Mouse (Mus musculus): Measurements from ENCODE around the gene Olfr524. TPM values are rescaled to one million over a fixed set of nuclear protein-coding genes. Genes with fewer than 3 reads are reported as not detected.

Olfr524 gene
- polyA plus RNA-seq, 1 experiment, result not detected

DNA sequence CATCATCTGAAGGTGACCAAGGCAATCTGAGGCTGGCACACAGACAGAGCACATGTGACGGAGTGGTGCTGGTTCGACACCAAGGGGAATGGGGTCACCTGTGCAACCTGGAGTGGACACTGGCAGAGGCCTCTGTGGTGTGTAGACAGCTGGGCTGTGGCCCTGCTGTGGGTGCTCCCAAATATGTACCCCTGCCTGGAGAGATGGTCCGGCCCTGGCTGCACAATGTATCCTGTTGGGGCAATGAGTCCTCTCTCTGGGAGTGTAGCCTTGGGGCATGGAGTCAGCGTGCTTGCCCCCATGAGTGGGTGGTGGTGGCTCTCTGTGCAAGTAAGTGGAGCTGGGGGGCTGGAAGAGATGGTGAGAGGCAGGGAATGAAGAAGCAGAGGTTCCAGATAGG lies 14.6 kb upstream of the Olfr524 start:
- Histone ChIP-seq H3K4me3 (ENCODE audit: control insufficient read depth, low read depth, low read length) (no peak overlapping the region), H3K36me3 (ENCODE audit: control insufficient read depth, insufficient read depth, low read length) (no peaks in the 10 kb centered on the region), H3K4me1 (ENCODE audit: control insufficient read depth, insufficient read depth, low read length) (peaks cover 4% of the 10 kb centered on the region; the same call in 1 of the 2 replicates), H3K27me3 (ENCODE audit: control insufficient read depth, insufficient read depth, low read length) (no peaks in the 10 kb centered on the region), H3K27ac (ENCODE audit: control insufficient read depth, insufficient read depth, low read depth, low read length) (no peak overlapping the region)
- TF ChIP-seq POLR2A (IDR thresholded peaks at IDR 0.05; ENCODE audit: control insufficient read depth, low read depth, low read length) (no peak), CTCF (IDR thresholded peaks at IDR 0.05; ENCODE audit: control insufficient read depth, insufficient read depth, insufficient replicate concordance, low read depth, low read length) (no peak)

DNA sequence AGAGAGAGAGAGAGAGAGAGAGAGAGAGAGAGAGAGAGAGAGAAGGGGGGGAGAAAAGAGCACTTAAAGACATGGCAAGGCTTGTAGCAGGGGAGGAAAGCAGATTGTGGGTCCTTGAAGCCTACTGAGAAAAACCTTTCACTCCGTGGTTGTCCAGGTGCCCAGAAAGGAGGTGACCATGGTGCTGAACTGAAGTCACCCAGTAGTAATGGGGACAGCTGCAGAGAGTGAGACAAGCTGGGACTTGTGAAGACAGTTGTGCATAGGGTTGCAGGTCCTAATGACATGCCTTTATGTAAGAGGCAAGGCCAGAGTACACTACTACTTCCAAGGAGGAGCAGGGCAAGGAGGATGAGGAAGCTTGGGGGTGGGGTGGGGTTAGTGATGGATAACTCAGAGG lies 13.5 kb upstream of the Olfr524 start:
- H3K36me3 ChIP-seq (ENCODE audit: control insufficient read depth, insufficient read depth, low read length), result no peaks in the 10 kb centered on the region
- no peaks in the 10 kb centered on the region; the same call in 1 of the 2 replicates for H3K4me1 ChIP-seq (ENCODE audit: control insufficient read depth, insufficient read depth, low read length)
- H3K27ac ChIP-seq (ENCODE audit: control insufficient read depth, insufficient read depth, low read depth, low read length), result no peak overlapping the region

DNA sequence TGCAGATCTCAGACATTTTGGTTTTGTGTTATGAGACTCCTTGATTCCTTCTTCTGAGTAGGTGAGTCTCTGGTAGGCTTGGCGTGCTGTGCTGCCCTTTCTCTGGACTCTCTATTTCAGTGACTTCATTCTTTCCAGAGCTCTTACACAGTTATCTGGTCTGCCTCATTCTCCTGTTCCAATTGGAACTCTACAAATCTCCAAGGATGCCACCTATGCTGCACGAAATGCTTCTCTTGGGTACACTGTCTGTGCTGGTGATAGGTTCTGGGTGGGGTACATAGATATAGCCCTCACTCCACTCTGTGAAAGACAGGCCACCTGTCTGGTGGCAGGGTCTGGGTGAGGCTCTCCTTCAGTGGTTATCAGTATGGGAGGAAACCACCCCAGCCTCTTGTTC lies 12.2 kb upstream of the Olfr524 start, which contains the start of gene Cd163l1:
TSS of gene Cd163l1 (plus strand) at position 301 of the 400 bp plus-strand sequence.
- TF ChIP-seq CTCF (IDR thresholded peaks at IDR 0.05; ENCODE audit: control insufficient read depth, insufficient read depth, insufficient replicate concordance, low read depth, low read length), result no peak
- no peak for TF ChIP-seq POLR2A (IDR thresholded peaks at IDR 0.05; ENCODE audit: control insufficient read depth, low read depth, low read length)
- H3K4me3 ChIP-seq (ENCODE audit: control insufficient read depth, low read depth, low read length), result no peak within 1 kb of the TSS
- no peaks in the 10 kb centered on the region for H3K4me1 ChIP-seq (ENCODE audit: control insufficient read depth, insufficient read depth, low read length)
- H3K27ac ChIP-seq (ENCODE audit: control insufficient read depth, insufficient read depth, low read depth, low read length), result no peak within 1 kb of the TSS
- H3K36me3 ChIP-seq (ENCODE audit: control insufficient read depth, insufficient read depth, low read length), result no peaks in the 10 kb centered on the region
- H3K27me3 ChIP-seq (ENCODE audit: control insufficient read depth, insufficient read depth, low read length), result no peaks in the 10 kb centered on the region

More for the DNA sequence above, 13.5 kb upstream of the Olfr524 start:
- Histone ChIP-seq H3K27me3 (ENCODE audit: control insufficient read depth, insufficient read depth, low read length) (no peaks in the 10 kb centered on the region), H3K4me3 (ENCODE audit: control insufficient read depth, low read depth, low read length) (no peak overlapping the region)
- TF ChIP-seq POLR2A (IDR thresholded peaks at IDR 0.05; ENCODE audit: control insufficient read depth, low read depth, low read length) (no peak), CTCF (IDR thresholded peaks at IDR 0.05; ENCODE audit: control insufficient read depth, insufficient read depth, insufficient replicate concordance, low read depth, low read length) (no peak)

DNA sequence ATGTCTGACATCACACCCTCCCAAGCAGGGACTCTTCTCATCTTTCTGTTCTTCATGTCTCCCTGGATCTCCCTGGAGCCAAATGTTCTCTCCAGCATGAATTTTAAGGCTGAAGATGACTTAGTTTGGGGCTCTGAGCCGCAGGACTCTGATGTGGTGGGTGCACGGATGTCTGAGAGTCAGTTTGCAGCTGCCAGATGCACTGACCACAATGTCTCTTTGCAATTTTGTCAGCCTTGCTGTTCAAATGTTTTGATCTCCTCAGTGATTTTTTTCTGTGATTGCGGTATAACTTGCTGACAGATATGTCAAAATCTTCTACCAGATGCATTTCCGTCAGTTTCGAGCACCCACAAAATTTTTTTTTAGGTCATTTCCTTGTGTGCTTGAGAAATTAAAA lies 8.1 kb upstream of the Olfr524 start:
- H3K27ac ChIP-seq (ENCODE audit: control insufficient read depth, insufficient read depth, low read depth, low read length), result no peak overlapping the region

GRCm38 (mm10) chr7:140208677-140209076 lies 2.9 kb upstream of the Olfr524 start:
- no peak for TF ChIP-seq POLR2A (IDR thresholded peaks at IDR 0.05; ENCODE audit: control insufficient read depth, low read depth, low read length)
- no peak for TF ChIP-seq CTCF (IDR thresholded peaks at IDR 0.05; ENCODE audit: control insufficient read depth, insufficient read depth, insufficient replicate concordance, low read depth, low read length)
- Histone ChIP-seq H3K36me3 (ENCODE audit: control insufficient read depth, insufficient read depth, low read length) (no peaks in the 10 kb centered on the region), H3K4me1 (ENCODE audit: control insufficient read depth, insufficient read depth, low read length) (no peaks in the 10 kb centered on the region), H3K27ac (ENCODE audit: control insufficient read depth, insufficient read depth, low read depth, low read length) (no peak overlapping the region), H3K27me3 (ENCODE audit: control insufficient read depth, insufficient read depth, low read length) (no peaks in the 10 kb centered on the region), H3K4me3 (ENCODE audit: control insufficient read depth, low read depth, low read length) (no peak overlapping the region)

More for the DNA sequence above, 8.1 kb upstream of the Olfr524 start:
- Histone ChIP-seq H3K4me1 (ENCODE audit: control insufficient read depth, insufficient read depth, low read length) (no peaks in the 10 kb centered on the region), H3K4me3 (ENCODE audit: control insufficient read depth, low read depth, low read length) (no peak overlapping the region), H3K27me3 (ENCODE audit: control insufficient read depth, insufficient read depth, low read length) (no peaks in the 10 kb centered on the region), H3K36me3 (ENCODE audit: control insufficient read depth, insufficient read depth, low read length) (no peaks in the 10 kb centered on the region)
- TF ChIP-seq CTCF (IDR thresholded peaks at IDR 0.05; ENCODE audit: control insufficient read depth, insufficient read depth, insufficient replicate concordance, low read depth, low read length), result no peak
- no peak for TF ChIP-seq POLR2A (IDR thresholded peaks at IDR 0.05; ENCODE audit: control insufficient read depth, low read depth, low read length)

DNA sequence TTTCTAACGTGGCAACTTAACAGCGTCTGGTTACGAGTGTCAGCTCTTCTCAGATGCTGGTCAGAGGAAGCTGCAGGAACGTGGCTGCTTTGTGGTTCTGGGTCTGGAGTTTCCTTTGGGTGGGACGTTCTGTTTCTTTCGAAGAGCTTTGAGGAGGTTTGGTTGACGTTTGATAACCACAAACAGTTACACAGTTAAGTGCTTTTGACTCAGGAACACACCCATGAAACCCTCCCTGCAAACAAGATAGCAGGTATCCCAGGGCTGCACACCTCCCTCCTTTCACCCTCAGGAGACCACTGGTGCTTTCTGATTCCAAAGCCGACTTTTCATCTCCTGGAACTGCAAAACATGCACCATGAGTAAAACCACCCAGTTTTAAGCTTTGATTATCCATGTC lies 2.4 kb upstream of the Olfr524 start:
- Histone ChIP-seq H3K27ac (ENCODE audit: control insufficient read depth, insufficient read depth, low read depth, low read length) (no peak overlapping the region), H3K27me3 (ENCODE audit: control insufficient read depth, insufficient read depth, low read length) (no peaks in the 10 kb centered on the region), H3K4me3 (ENCODE audit: control insufficient read depth, low read depth, low read length) (no peak overlapping the region), H3K36me3 (ENCODE audit: control insufficient read depth, insufficient read depth, low read length) (no peaks in the 10 kb centered on the region), H3K4me1 (ENCODE audit: control insufficient read depth, insufficient read depth, low read length) (no peaks in the 10 kb centered on the region)
- no peak for TF ChIP-seq CTCF (IDR thresholded peaks at IDR 0.05; ENCODE audit: control insufficient read depth, insufficient read depth, insufficient replicate concordance, low read depth, low read length)
- no peak for TF ChIP-seq POLR2A (IDR thresholded peaks at IDR 0.05; ENCODE audit: control insufficient read depth, low read depth, low read length)

GRCm38 (mm10) chr7:140206904-140207303 lies 1.1 kb upstream of the Olfr524 start:
- no peak for TF ChIP-seq POLR2A (IDR thresholded peaks at IDR 0.05; ENCODE audit: control insufficient read depth, low read depth, low read length)
- TF ChIP-seq CTCF (IDR thresholded peaks at IDR 0.05; ENCODE audit: control insufficient read depth, insufficient read depth, insufficient replicate concordance, low read depth, low read length), result no peak
- H3K36me3 ChIP-seq (ENCODE audit: control insufficient read depth, insufficient read depth, low read length), result no peaks in the 10 kb centered on the region

DNA sequence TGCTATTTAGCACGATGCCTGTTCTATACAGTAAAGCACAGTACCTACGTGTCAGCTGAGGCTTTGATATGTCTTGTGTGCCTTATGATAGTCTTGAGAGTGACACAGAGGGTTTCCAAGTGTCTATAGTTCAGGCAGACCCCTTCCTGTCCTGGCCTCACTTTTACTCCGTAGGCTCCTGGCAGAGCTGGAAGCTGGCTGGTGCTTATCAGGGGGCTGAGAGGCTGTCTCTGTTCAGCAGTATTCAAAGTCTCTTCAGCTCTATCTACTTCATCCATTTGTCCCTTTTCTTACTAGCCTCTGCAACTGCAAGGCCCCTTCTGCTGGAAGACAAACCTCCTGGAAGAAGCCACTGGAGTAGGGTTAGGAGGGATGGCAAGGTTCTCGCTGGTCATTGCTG lies 4.7 kb downstream of the Olfr524 start:
- H3K27ac ChIP-seq (ENCODE audit: control insufficient read depth, insufficient read depth, low read depth, low read length), result no peak overlapping the region
- no peaks in the 10 kb centered on the region for H3K27me3 ChIP-seq (ENCODE audit: control insufficient read depth, insufficient read depth, low read length)
- no peaks in the 10 kb centered on the region for H3K4me1 ChIP-seq (ENCODE audit: control insufficient read depth, insufficient read depth, low read length)
- no peak for TF ChIP-seq CTCF (IDR thresholded peaks at IDR 0.05; ENCODE audit: control insufficient read depth, insufficient read depth, insufficient replicate concordance, low read depth, low read length)
- no peak for TF ChIP-seq POLR2A (IDR thresholded peaks at IDR 0.05; ENCODE audit: control insufficient read depth, low read depth, low read length)
- H3K36me3 ChIP-seq (ENCODE audit: control insufficient read depth, insufficient read depth, low read length), result no peaks in the 10 kb centered on the region
- H3K4me3 ChIP-seq (ENCODE audit: control insufficient read depth, low read depth, low read length), result no peak overlapping the region

More at GRCm38 (mm10) chr7:140206904-140207303, 1.1 kb upstream of the Olfr524 start:
- H3K4me3 ChIP-seq (ENCODE audit: control insufficient read depth, low read depth, low read length), result no peak overlapping the region
- H3K27me3 ChIP-seq (ENCODE audit: control insufficient read depth, insufficient read depth, low read length), result no peaks in the 10 kb centered on the region
- H3K4me1 ChIP-seq (ENCODE audit: control insufficient read depth, insufficient read depth, low read length), result no peaks in the 10 kb centered on the region
- H3K27ac ChIP-seq (ENCODE audit: control insufficient read depth, insufficient read depth, low read depth, low read length), result no peak overlapping the region

Measured in testis, adult 2 months (tissue).